Mouse (Mus musculus) midbrain, embryonic 10.5 days (tissue): ENCODE data around the gene Cntnap2. TPM values are rescaled to one million over a fixed set of nuclear protein-coding genes. Genes with fewer than 3 reads are reported as not detected.

Source experiments
- DNase-seq: peaks from one replicate; pipeline ENCODE4 v3.0.0-alpha.2; 2017; ENCODE audit warnings: low spot score
- H3K27ac ChIP-seq: fragments of 300-500 bp; sonication (generic); replicated peaks from 2 replicates; pipeline ENCODE4 v1.5.1; 2016; ENCODE audit warnings: mild to moderate bottlenecking
- H3K27me3 ChIP-seq: fragments of 300-500 bp; sonication (generic); 2 replicates; pipeline ENCODE4 v1.6.1; 2016; ENCODE audit warnings: low read depth, mild to moderate bottlenecking; ENCODE audit not compliant: poor library complexity, severe bottlenecking
- H3K36me3 ChIP-seq: fragments of 300-500 bp; sonication (generic); 2 replicates; pipeline ENCODE4 v1.6.1; 2016; ENCODE audit warnings: mild to moderate bottlenecking, moderate library complexity
- H3K4me1 ChIP-seq: fragments of 300-500 bp; sonication (generic); 2 replicates; pipeline ENCODE4 v1.6.1; 2016
- H3K4me3 ChIP-seq: fragments of 300-500 bp; sonication (generic); 2 replicates; pipeline ENCODE4 v1.5.1; 2016; ENCODE audit warnings: mild to moderate bottlenecking, moderate library complexity
- H3K9me3 ChIP-seq: fragments of 300-500 bp; sonication (generic); replicated peaks from 2 replicates; pipeline ENCODE4 v1.6.1; 2016; ENCODE audit warnings: mild to moderate bottlenecking
- WGBS: fragments of 180-500 bp; shearing (Covaris S2); methylation state at CpG from one replicate; pipeline ENCODE4 v1.1.7; 2016; 5-methylcytosine and 5-hydroxymethylcytosine counted together
- polyA plus RNA-seq: library from polyadenylated mRNA; unstranded; fragments of >200 nt; fragmentation: Nextera tagmentation; extraction: Ambion mirVana; gene quantifications from 2 replicates; pipeline ENCODE4 v1.2.1, GENCODE M21; 2016

Cntnap2 gene
- polyA plus RNA-seq, 1 experiment from 2014 or later, result 23.2 TPM

- Histone ChIP-seq H3K27ac (no peak overlapping the region), H3K36me3 (no peaks in the 10 kb centered on the region), H3K4me1 (peaks cover 3% of the 10 kb centered on the region; the same call in 1 of the 2 replicates), H3K9me3 (no peaks in the 10 kb centered on the region), H3K4me3 (no peak overlapping the region), H3K27me3 (no peaks in the 10 kb centered on the region)
- DNase-seq, result no peak
- 88% methylated on average over 4 of the region's 4 CpGs for WGBS
Observed at GRCm38 (mm10) chr6:45236531-45236930, 177.4 kb downstream of the Cntnap2 start.

GRCm38 (mm10) chr6:45238117-45238516 lies 179.0 kb downstream of the Cntnap2 start:
- H3K27me3 ChIP-seq, result no peaks in the 10 kb centered on the region
- H3K9me3 ChIP-seq, result no peaks in the 10 kb centered on the region
- H3K4me3 ChIP-seq, result no peak overlapping the region
- DNase-seq, result no peak
- peaks cover 3% of the 10 kb centered on the region; the same call in 1 of the 2 replicates for H3K4me1 ChIP-seq
- no peaks in the 10 kb centered on the region for H3K36me3 ChIP-seq
- H3K27ac ChIP-seq, result no peak overlapping the region

GRCm38 (mm10) chr6:45241218-45241617 lies 182.1 kb downstream of the Cntnap2 start:
- H3K27me3 ChIP-seq, result no peaks in the 10 kb centered on the region
- DNase-seq, result no peak
- H3K9me3 ChIP-seq, result no peaks in the 10 kb centered on the region
- 82% methylated on average over 1 of the region's 1 CpGs for WGBS
- H3K4me3 ChIP-seq, result no peak overlapping the region
- peaks cover 3% of the 10 kb centered on the region; the same call in 1 of the 2 replicates for H3K4me1 ChIP-seq
- H3K36me3 ChIP-seq, result no peaks in the 10 kb centered on the region
- no peak overlapping the region for H3K27ac ChIP-seq

DNA sequence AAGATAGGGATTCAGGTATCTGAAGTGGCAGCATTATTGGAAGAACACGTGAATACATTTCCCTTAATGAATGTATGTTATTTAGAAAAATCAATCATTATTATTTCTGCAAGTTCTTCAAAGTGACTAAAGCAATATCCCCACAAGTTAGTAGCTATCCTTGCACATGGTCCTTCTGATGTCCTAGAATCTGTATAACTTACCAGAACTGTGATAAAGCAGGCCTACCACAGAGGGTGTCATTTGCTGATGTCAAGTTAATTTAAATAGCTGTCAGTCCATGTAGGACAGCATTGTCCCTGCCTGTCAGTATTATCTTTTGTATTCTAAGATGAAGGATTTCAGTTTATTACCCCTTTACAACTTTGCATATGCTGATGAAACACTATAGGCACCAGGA lies 185.5 kb downstream of the Cntnap2 start:
- 79% methylated on average over 1 of the region's 1 CpGs for whole genome bisulfite sequencing
- no peak for DNase-seq
- H3K9me3 ChIP-seq, result no peaks in the 10 kb centered on the region

DNA sequence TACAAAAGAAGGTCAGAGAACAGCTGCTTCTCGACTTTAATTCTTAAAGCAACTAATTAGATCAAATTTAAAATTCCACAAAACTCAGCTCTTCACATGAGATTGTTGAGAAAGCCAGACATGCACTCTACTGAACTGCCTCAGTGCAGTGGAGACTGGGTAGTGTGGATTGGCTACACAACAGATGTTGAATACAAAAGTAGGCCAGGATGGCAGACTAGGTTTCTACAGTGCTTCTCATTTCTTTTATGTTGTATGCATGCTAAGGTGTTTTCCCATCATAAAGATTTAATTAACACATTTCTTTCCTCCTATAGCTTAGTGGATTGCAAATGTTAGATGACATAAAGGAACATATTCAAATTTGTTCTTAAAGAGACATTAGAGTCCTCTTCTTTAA lies 198.9 kb downstream of the Cntnap2 start:
- no peak for DNase-seq
- no peaks in the 10 kb centered on the region for H3K4me1 ChIP-seq
- H3K27ac ChIP-seq, result no peak overlapping the region
- WGBS, result 80% methylated on average over 1 of the region's 1 CpGs
- no peaks in the 10 kb centered on the region for H3K36me3 ChIP-seq
- no peaks in the 10 kb centered on the region for H3K27me3 ChIP-seq
- H3K9me3 ChIP-seq, result 0 out of 2 replicates have a peak, but pooled peaks cover 3% of the 10 kb centered on the region
- no peak overlapping the region for H3K4me3 ChIP-seq

More for the DNA sequence above, 185.5 kb downstream of the Cntnap2 start:
- H3K27ac ChIP-seq, result no peak overlapping the region
- no peaks in the 10 kb centered on the region; the same call in 1 of the 2 replicates for H3K4me1 ChIP-seq
- H3K36me3 ChIP-seq, result no peaks in the 10 kb centered on the region
- no peaks in the 10 kb centered on the region for H3K27me3 ChIP-seq
- no peak overlapping the region for H3K4me3 ChIP-seq

DNA sequence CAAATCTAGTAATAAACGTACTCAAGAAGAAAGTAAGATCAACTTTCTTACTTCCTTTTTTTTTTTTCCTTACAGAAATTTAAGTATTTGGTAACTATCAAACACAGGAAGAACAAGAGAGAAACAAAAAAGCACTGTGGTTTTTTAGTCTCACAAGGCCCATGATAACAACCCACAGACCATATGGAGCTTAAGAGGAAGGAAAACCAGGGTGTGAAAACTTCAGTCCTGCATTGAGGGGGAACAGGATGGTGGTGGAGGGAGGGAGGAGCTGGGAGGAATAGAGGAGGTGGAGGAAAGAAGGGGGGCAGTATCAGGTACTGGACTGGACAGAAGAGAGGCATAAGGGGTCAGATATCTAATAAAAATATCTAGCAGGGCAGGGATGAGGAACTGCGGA lies 212.4 kb downstream of the Cntnap2 start:
- H3K36me3 ChIP-seq, result no peaks in the 10 kb centered on the region
- DNase-seq, result no peak
- H3K27me3 ChIP-seq, result no peaks in the 10 kb centered on the region
- WGBS, result 85% methylated on average over 2 of the region's 2 CpGs
- H3K4me1 ChIP-seq, result no peaks in the 10 kb centered on the region
- no peak overlapping the region for H3K4me3 ChIP-seq
- H3K27ac ChIP-seq, result no peak overlapping the region
- H3K9me3 ChIP-seq, result no peaks in the 10 kb centered on the region

- no peaks in the 10 kb centered on the region for H3K36me3 ChIP-seq
- H3K27ac ChIP-seq, result no peak overlapping the region
- H3K9me3 ChIP-seq, result no peaks in the 10 kb centered on the region
- no peak for DNase-seq
- no peaks in the 10 kb centered on the region for H3K27me3 ChIP-seq
- no peak overlapping the region for H3K4me3 ChIP-seq
- no peaks in the 10 kb centered on the region for H3K4me1 ChIP-seq
- 70% methylated on average over 1 of the region's 1 CpGs for WGBS
Observed at GRCm38 (mm10) chr6:45273259-45273775, 214.2 kb downstream of the Cntnap2 start.

DNA sequence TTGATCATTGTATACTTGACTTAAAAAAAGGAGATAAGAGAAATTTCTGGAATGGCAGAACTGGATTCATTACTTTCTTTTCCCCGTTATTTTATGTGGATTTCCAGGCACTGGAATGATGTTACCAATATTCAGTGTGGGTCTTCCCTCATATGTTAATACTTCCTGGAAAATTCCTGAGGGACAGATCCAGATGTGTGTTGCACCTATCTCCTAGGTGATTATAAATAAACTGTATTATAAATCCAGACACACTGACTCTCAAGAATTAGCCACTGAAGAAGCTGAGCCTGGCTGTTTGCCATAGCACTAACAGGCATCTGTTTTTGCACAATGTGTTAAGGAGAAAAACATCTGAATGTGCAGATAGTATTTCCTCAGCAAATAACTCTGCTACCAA lies 231.0 kb downstream of the Cntnap2 start:
- no peaks in the 10 kb centered on the region for H3K36me3 ChIP-seq
- WGBS, result 83% methylated on average over 1 of the region's 1 CpGs

DNA sequence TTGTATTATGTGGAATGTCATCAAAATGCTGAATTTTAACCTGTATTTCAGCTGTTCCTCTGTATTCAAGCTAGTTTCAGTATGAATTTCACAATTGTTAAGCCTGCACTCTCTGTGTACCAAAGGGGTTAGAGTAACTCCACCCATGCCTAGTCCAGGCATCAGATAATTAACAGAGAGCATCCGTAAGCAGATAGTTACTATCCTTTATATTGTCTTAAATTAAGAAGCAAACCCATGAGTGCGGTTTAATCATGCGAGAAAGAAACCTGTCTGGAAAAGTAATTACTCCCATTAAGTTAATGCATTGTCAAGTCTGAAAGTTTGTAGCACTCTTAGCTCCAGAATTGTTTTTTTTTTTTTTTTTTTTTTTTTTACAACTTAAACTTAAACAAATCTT lies 258.3 kb downstream of the Cntnap2 start:
- H3K4me3 ChIP-seq, result no peak overlapping the region
- H3K4me1 ChIP-seq, result no peaks in the 10 kb centered on the region
- H3K27me3 ChIP-seq, result no peaks in the 10 kb centered on the region
- no peak for DNase-seq
- H3K27ac ChIP-seq, result no peak overlapping the region
- no peaks in the 10 kb centered on the region for H3K9me3 ChIP-seq
- 86% methylated on average over 3 of the region's 3 CpGs for WGBS
- H3K36me3 ChIP-seq, result no peaks in the 10 kb centered on the region

More for the DNA sequence above, 231.0 kb downstream of the Cntnap2 start:
- Histone ChIP-seq H3K4me3 (no peak overlapping the region), H3K9me3 (no peaks in the 10 kb centered on the region), H3K27ac (no peak overlapping the region), H3K27me3 (no peaks in the 10 kb centered on the region), H3K4me1 (no peaks in the 10 kb centered on the region)
- DNase-seq, result no peak

- DNase-seq, result peak; percentile 42
- Histone ChIP-seq H3K36me3 (no peaks in the 10 kb centered on the region), H3K27ac (no peak overlapping the region), H3K9me3 (no peaks in the 10 kb centered on the region), H3K4me3 (no peak overlapping the region), H3K27me3 (no peaks in the 10 kb centered on the region), H3K4me1 (no peaks in the 10 kb centered on the region)
- WGBS, result 3% methylated on average over 2 of the region's 2 CpGs
Observed at GRCm38 (mm10) chr6:45323505-45323904, 264.3 kb downstream of the Cntnap2 start.

- Histone ChIP-seq H3K4me1 (no peaks in the 10 kb centered on the region), H3K4me3 (no peak overlapping the region), H3K27ac (no peak overlapping the region), H3K27me3 (no peaks in the 10 kb centered on the region), H3K36me3 (no peaks in the 10 kb centered on the region), H3K9me3 (no peaks in the 10 kb centered on the region)
- no peak for DNase-seq
- 90% methylated on average over 3 of the region's 3 CpGs for WGBS
Observed at GRCm38 (mm10) chr6:45327952-45328485, 268.9 kb downstream of the Cntnap2 start.

GRCm38 (mm10) chr6:45345396-45345795 lies 286.2 kb downstream of the Cntnap2 start:
- WGBS, result 70% methylated on average over 2 of the region's 2 CpGs
- no peak overlapping the region for H3K27ac ChIP-seq
- H3K36me3 ChIP-seq, result no peaks in the 10 kb centered on the region
- no peak overlapping the region for H3K4me3 ChIP-seq
- no peaks in the 10 kb centered on the region for H3K9me3 ChIP-seq
- DNase-seq, result no peak
- H3K4me1 ChIP-seq, result no peaks in the 10 kb centered on the region
- no peaks in the 10 kb centered on the region for H3K27me3 ChIP-seq

- Histone ChIP-seq H3K36me3 (no peaks in the 10 kb centered on the region), H3K27me3 (no peaks in the 10 kb centered on the region), H3K4me3 (no peak overlapping the region), H3K9me3 (no peaks in the 10 kb centered on the region), H3K27ac (no peak overlapping the region), H3K4me1 (no peaks in the 10 kb centered on the region)
- DNase-seq, result no peak
Observed at GRCm38 (mm10) chr6:45345953-45346352, 286.8 kb downstream of the Cntnap2 start.

DNA sequence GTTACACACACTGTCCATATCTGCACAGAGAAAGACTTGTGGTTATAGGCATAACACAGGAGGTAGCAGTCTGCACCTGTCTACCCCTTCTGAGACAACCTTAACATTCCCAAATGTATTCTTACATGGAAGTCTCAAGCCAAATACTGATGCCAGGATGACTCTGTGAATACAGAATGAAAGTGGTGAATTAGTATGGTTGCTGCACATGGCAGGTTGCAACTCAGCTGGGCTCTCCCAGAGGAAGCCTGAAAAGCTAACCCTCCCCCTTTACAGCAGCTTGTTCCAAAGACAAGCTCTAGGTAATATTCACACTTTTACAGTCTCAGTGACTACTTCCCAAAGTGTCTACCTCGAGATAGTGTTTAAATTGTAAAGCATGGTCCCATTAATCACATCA lies 307.3 kb downstream of the Cntnap2 start:
- no peaks in the 10 kb centered on the region for H3K36me3 ChIP-seq
- 50% methylated on average over 1 of the region's 1 CpGs for WGBS
- H3K27ac ChIP-seq, result no peak overlapping the region
- H3K4me1 ChIP-seq, result no peaks in the 10 kb centered on the region
- H3K4me3 ChIP-seq, result no peak overlapping the region
- H3K9me3 ChIP-seq, result no peaks in the 10 kb centered on the region
- H3K27me3 ChIP-seq, result no peaks in the 10 kb centered on the region
- DNase-seq, result no peak
